Mouse (Mus musculus) lung, postnatal 4 days (tissue): ENCODE measurements around the gene H2-K1.
A peak's percentile ranks its signal among the peaks of the same experiment; 100 is the strongest.
"Not testable (repeated sequence)": the region's sequence is repeated elsewhere in the genome, so short reads cannot be mapped to it uniquely, and the experiment has no call there.

Source experiments
- DNase-seq, 2 experiments: peaks; one replicate each; pipeline ENCODE4 v3.0.0; 2021

H2-K1 gene

GRCm38 (mm10) chr17:34026917-34027655 lies 26.9 kb upstream of the H2-K1 start:
- peak; percentile 60 to 64 for DNase-seq

DNA sequence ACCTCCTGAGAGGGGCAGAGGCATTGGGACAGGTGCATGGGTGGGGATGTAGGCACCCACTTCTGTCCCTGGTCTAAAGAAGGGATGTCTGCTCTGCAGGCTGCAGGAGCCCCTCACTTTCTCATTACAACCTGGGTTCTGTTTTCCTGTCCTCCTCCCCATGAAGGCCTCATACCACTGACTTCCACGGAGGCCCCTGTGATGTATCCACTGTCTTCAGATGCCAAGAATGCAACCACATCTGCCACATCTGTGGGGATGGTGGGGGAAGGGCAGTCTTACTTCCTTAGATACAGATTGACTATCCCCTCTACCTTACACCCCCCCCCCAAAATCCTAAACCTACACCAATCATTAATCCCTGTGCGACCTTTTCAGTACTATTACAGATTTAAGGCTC lies 26.1 kb upstream of the H2-K1 start:
- no peak for DNase-seq

- DNase-seq: peak in 1 of 2 experiments; percentile 28
Observed at GRCm38 (mm10) chr17:34025756-34026151, 25.6 kb upstream of the H2-K1 start.

GRCm38 (mm10) chr17:34024861-34025755 lies 25.0 kb upstream of the H2-K1 start:
- peak in 1 of 2 experiments; percentile 28 for DNase-seq

GRCm38 (mm10) chr17:34024317-34024821 lies 24.2 kb upstream of the H2-K1 start, which contains the start of gene Ring1:
Ring1 (minus strand) TSS chr17:34024680.
- peak; percentile 89 to 91 for DNase-seq

- DNase-seq: no peak
Observed at GRCm38 (mm10) chr17:34023678-34024077, 23.5 kb upstream of the H2-K1 start.

DNA sequence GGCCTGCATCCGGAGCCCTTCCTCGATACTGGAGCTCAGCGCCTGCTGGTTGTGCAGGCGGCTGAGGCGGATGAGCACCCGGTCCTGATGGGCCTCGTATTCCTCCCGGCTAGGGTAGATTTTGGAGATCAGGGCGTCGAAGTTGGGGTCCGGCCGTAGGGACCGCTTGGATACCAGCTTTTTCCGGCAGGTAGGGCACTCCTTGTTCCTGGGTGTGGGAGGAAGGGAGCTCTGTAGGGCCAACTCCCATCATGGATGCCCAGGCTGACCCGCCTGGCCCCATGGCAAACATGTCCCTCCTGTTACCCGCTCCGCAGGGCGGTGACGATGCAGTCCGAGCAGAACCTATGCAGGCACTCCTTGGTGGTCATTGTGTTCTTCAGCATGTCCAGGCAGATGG lies 22.8 kb upstream of the H2-K1 start:
- DNase-seq: peak in 1 of 2 experiments; percentile 27

DNA sequence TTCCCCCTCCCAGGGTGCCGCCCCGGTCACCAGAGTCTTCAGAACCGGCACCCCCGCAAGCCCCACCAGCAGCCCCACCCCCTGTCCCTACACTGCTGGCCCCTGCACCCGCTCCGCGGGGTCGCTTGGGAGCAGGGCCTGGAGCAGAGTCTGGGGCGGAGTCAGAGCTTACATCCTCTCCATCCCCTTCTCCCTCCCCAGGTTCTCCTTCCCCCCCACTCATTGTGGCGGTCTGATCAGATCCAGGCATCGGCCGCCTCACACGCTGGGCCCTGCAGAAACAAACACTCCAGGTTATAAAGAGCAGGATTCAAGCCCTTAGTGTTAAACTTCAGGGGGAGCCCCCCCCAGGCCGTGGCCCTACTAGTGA lies 22.3 kb upstream of the H2-K1 start:
- DNase-seq: no peak

GRCm38 (mm10) chr17:34021539-34022413 lies 21.6 kb upstream of the H2-K1 start:
- peak in 1 of 2 experiments; percentile 30 for DNase-seq

DNA sequence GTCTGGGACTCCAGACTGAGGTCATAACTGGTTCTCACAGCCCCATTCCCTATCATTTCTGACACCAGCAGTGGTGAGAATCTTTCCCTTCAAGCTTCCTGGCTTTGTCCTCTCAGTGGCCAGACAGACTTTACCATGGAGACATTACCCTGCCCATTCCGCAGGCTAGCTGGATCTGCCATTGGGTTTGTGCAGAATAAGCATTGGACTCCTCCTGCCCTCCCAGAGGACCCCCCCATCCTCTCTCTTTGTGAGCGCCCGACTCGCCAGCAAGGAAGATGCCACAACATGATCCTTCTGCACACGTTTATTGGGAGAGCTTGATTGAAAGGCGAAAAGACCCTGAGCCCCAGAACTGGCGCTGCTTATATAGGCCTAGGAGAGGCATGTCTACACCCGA lies 13.3 kb upstream of the H2-K1 start:
- DNase-seq: no peak

GRCm38 (mm10) chr17:34010156-34010555 lies 10.0 kb upstream of the H2-K1 start:
- no peak for DNase-seq

DNA sequence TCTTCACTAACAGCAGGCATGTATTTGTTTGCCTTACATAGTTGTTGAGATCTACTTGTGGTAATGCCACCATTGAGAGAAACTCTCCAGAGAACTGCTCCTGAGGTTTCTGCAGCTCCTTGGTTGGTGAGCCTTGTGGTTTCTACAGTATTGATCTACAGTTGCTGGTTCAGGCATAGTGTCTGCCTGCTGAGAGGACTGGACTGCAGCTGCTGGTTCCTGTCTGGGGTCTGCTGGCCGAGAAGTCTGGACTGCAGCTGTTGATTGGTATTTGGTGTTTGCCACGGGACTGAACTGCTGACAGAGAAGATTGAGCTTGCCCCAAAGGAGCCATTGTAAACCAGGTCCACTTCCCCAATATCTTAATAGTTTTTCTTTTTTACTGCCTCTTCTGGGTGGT lies 6.4 kb upstream of the H2-K1 start:
- no peak for DNase-seq

DNA sequence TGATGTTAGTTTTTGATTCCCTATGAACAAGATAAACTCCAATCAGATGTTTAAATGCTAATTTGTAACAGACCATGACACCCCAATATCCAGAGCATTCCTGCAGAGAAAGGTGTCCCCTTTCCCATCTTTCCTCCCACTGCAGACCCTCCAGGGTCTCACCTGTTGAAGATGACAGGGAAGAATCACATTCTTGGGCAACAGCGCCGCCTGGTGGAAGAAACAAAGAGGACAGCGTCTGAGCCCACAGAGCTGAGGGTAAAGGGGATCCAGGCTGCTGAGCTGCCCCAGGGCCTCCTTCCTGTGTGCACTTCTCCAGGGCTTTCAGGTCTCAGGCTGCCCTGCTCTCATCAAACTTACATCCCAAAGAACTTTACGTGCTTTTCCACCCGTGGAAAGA lies 3.3 kb upstream of the H2-K1 start:
- DNase-seq: peak in 1 of 2 experiments; percentile 58

DNA sequence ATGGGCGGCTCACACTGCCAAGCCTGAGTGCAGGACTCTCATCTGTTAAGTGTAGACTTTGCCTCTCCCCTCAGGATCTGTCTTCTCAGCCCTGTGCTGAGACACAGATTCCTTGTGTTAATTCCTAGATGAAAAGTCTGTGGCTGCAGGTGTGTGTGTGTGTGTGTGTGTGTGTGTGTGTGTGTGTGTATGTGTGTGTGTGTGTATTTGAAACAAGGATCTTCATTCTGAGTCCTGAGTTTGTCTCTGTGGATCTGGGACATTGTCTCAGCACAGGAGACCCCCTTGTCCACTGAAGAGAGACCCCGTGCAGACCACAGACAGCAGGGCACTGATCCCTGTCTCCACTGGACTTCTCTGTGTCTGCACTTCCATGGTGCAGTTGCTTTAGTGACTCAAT lies 649 bp upstream of the H2-K1 start:
- not testable (repeated sequence) for DNase-seq

DNA sequence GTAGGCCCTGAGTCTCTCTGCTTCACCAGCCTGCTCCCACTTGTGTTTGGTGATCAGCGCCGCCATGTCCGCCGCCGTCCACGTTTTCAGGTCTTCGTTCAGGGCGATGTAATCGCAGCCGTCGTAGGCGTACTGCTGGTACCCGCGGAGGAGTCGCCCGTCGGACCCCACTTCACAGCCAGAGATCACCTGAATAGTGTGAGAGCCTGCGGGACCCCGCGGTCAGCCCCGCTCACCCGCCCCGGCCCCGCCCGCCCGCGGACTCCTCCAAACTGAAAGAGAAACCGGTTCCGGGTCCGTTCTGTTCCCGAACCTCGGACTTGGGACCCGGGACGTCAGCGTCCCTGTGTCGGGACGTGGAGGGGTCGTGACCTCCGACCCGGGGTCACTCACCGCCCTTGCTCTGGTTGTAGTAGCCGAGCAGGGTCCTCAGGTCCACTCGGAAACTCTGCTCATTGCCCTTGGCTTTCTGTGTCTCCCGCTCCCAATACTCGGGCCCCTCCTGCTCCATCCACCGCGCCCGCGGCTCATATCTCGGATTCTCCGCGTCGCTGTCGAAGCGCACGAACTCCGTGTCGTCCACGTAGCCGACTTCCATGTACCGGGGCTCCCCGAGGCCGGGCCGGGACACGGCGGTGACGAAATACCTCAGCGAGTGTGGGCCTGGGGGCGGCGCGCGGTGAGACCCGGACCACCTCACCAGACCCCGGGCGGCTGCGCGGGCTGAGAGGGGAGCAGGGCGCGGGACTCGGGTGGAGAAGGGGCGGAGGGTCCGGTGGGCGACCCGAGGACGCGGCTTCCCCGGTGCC lies 602 bp downstream of the H2-K1 start:
- DNase-seq: peak; percentile 29 to 36

GRCm38 (mm10) chr17:33998697-33999096 lies 1.4 kb downstream of the H2-K1 start:
- DNase-seq: not testable (repeated sequence)

- DNase-seq: not testable (repeated sequence)
Observed at GRCm38 (mm10) chr17:33997025-33997424, 3.1 kb downstream of the H2-K1 start.

- no peak for DNase-seq
Observed at GRCm38 (mm10) chr17:33995651-33996050, 4.5 kb downstream of the H2-K1 start.

- no peak for DNase-seq
Observed at GRCm38 (mm10) chr17:33994959-33995358, 5.2 kb downstream of the H2-K1 start.

DNA sequence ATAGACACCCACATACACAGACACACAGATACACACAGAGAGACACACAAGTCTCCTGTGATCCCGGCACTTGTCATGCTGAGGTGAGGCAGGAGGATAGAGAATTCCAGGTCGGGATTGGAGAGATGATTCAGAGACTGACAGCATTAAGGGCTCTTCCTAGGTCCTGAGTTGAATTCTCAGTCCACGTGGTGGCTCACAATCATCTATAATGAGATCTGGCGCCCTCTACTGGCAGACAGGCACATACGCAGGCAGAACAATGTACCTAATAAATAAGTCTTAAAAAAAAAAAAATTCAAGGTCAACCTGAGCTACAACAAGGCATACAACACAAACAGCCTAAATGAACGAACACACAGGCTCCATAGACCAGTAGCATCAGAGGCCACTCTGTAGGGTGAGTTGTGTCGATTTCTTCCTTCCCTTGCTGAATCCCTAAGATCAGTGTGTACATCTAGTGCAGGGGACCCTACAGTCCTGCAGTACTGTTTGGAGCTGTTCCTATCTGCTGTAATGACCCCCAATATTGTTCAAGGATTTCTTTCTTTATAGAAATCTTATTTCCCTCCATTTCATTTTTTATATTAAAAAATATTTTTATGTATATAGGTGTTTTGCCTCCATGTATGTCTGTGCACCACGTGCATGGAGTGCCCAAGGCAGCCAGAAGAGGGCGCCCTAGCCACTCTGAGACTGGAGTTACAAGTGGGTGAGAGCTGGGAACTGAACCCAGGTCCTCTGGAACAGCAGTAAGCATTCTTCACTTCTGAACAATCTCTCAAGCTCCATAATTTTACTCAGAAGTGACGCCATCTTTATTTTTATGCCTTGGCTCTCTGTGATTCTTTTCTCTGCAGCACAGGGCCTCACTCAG lies 8.1 kb downstream of the H2-K1 start:
- DNase-seq: peak in 1 of 2 experiments; percentile 71

- peak; percentile 36 to 68 for DNase-seq
Observed at GRCm38 (mm10) chr17:33982136-33982535, 18.0 kb downstream of the H2-K1 start.
